Mouse (Mus musculus): Measurements from ENCODE around the gene Pfn4. TPM values are rescaled to one million over a fixed set of nuclear protein-coding genes. Genes with fewer than 3 reads are reported as not detected.
A peak's percentile ranks its signal among the peaks of the same experiment; 100 is the strongest.
"Not testable (repeated sequence)": the region's sequence is repeated elsewhere in the genome, so short reads cannot be mapped to it uniquely, and the experiment has no call there.

Pfn4 gene
- total RNA-seq, 2 experiments from 2014 or later = 2.8 to 3.0 TPM

GRCm38 (mm10) chr12:4783598-4783997 lies 14.8 kb downstream of the Pfn4 start:
- intact Hi-C loops (cut with DNase I) = no loop called here
- DNase-seq = no peak

- DNase-seq = no peak
- intact Hi-C loops (cut with DNase I) = no loop called here
Observed at GRCm38 (mm10) chr12:4784466-4784865, 15.6 kb downstream of the Pfn4 start.

GRCm38 (mm10) chr12:4788128-4788527 lies 19.3 kb downstream of the Pfn4 start:
- intact Hi-C loops (cut with DNase I); DNase-seq: not testable (repeated sequence)

GRCm38 (mm10) chr12:4793718-4794117 lies 24.9 kb downstream of the Pfn4 start:
- DNase-seq = peak in 1 of 2 experiments; percentile 18
- intact Hi-C loops (cut with DNase I) = no loop called here

GRCm38 (mm10) chr12:4797471-4797870 lies 28.6 kb downstream of the Pfn4 start:
- DNase-seq; intact Hi-C loops (cut with DNase I): not testable (repeated sequence)

- intact Hi-C loops (cut with DNase I) = no loop called here
- no peak for DNase-seq
Observed at GRCm38 (mm10) chr12:4811036-4811435, 42.2 kb downstream of the Pfn4 start.

- intact Hi-C loops (cut with DNase I) = loop anchor here (1.0 kb wide), 1 partner anchor 11 kb away; no protein-coding TSS in a partner anchor
- no peak for DNase-seq
Observed at GRCm38 (mm10) chr12:4811705-4812104, 42.9 kb downstream of the Pfn4 start.

GRCm38 (mm10) chr12:4813636-4814035 lies 44.8 kb downstream of the Pfn4 start:
- peak; percentile 41 to 43 for DNase-seq

GRCm38 (mm10) chr12:4816680-4817360 lies 48.0 kb downstream of the Pfn4 start:
- intact Hi-C loops (cut with DNase I) = loop anchor here (1.0 to 5.0 kb wide), 2 partner anchors 48 to 100 kb away; partner anchors contain the start of genes Atad2b, Fam228b and Pfn4
- DNase-seq = no peak

More at GRCm38 (mm10) chr12:4813636-4814035, 44.8 kb downstream of the Pfn4 start:
- intact Hi-C loops (cut with DNase I) = no loop called here

GRCm38 (mm10) chr12:4817361-4818101 lies 48.7 kb downstream of the Pfn4 start, which contains the start of gene Sf3b6:
Gene Sf3b6, plus strand, starts transcription at chr12:4817544.
- intact Hi-C loops (cut with DNase I) = loop anchor here (1.0 to 5.0 kb wide), 3 partner anchors 23 to 100 kb away; partner anchors contain the start of genes Atad2b, Fam228b, Fkbp1b and Pfn4
- DNase-seq = peak; percentile 99 to 100

- DNase-seq = no peak
- intact Hi-C loops (cut with DNase I) = no loop called here
Observed at GRCm38 (mm10) chr12:4827256-4827655, 58.4 kb downstream of the Pfn4 start.

Other genes starting within 250 kb of the Pfn4 start
- gene Itsn2, start 176.4 kb upstream of the Pfn4 start, total RNA-seq (2021) = 10 to 100 TPM; 47.0 to 47.3 TPM
- not detected for gene Gm3625, start 176.1 kb upstream of the Pfn4 start, total RNA-seq (2021)
- gene Fam228a, start 30.6 kb upstream of the Pfn4 start, total RNA-seq (2021) = under 1 TPM in 1 of 2 experiments, not detected in 1; 0.22 TPM
- gene Fam228b, start 245 bp downstream of the Pfn4 start, total RNA-seq (2021) = 1 to 10 TPM; 3.3 to 3.4 TPM
- 10 to 100 TPM; 59.5 to 62.1 TPM for gene Sf3b6, start 48.5 kb downstream of the Pfn4 start, total RNA-seq (2021)
- 1 to 10 TPM; 3.6 to 4.0 TPM for gene Fkbp1b, start 72.6 kb downstream of the Pfn4 start, total RNA-seq (2021)
- 1 to 10 TPM; 8.7 to 9.1 TPM for gene Wdcp, start 74.3 kb downstream of the Pfn4 start, total RNA-seq (2021)
- gene Mfsd2b, start 105.3 kb downstream of the Pfn4 start, total RNA-seq (2021) = 1 to 10 TPM in 1 of 2 experiments, under 1 TPM in 1; 0.64 to 2.0 TPM
- 10 to 100 TPM; 49.3 to 54.5 TPM for gene Ubxn2a, start 138.7 kb downstream of the Pfn4 start, total RNA-seq (2021)
- 10 to 100 TPM; 25.6 to 30.0 TPM for gene Atad2b, start 148.3 kb downstream of the Pfn4 start, total RNA-seq (2021)